Mouse (Mus musculus) R1 (cell line): ENCODE measurements around the gene Tenm4.

Experiments
- DNase-seq: peaks from one replicate; pipeline ENCODE4 v3.0.0-alpha.2; 2018; ENCODE audit warnings: low read depth, low spot score

Gene Tenm4

DNA sequence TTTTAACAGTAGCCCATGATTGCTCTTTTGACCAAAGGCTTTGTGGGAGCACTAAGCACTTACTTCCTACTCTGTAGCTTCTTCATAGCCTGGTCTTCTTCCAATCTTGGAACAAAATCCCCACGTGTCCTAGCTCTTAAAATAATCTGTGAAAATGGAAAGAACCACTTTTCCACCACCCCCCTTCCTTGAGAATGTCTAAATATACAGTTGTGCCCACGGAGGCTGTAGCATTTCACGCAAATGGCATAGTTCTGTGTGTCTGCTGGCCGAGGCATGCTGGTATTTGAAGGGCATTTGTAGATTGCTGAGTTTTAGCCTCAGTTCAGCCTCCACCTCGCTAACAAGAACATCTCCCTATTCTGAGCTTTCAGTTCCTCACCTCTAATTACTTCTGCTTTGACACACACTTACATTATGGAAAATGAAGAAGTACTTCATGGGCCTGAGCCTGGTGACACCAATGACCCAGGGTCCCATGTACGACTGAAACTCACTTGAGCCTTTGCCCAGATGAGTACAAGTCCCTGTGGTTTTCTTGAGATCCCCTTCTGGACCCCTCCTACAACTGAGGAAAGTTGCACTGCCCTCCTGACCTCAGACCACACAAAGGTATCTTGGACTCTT lies 306.1 kb downstream of the Tenm4 start:
- DNase-seq: no peak

DNA sequence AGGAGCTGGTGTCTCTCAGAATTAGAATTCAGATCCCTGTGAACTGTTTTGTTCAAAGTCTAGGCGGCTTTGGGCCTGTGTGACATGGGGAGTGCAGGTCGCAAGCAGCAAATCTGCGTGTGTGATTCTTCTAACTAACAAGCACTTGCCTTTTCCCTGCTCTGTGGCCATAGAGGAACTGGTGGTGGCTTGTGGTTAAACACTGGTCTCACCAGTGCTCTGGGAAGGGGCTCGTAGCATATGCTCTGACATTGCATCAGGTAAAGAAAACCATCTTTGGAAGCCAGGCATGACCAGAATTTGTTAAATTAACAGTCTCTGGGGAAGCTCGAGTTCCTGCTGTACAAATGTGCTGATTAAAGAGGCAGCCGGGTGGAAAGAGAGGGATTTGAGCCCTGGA lies 308.1 kb downstream of the Tenm4 start:
- DNase-seq: no peak

DNA sequence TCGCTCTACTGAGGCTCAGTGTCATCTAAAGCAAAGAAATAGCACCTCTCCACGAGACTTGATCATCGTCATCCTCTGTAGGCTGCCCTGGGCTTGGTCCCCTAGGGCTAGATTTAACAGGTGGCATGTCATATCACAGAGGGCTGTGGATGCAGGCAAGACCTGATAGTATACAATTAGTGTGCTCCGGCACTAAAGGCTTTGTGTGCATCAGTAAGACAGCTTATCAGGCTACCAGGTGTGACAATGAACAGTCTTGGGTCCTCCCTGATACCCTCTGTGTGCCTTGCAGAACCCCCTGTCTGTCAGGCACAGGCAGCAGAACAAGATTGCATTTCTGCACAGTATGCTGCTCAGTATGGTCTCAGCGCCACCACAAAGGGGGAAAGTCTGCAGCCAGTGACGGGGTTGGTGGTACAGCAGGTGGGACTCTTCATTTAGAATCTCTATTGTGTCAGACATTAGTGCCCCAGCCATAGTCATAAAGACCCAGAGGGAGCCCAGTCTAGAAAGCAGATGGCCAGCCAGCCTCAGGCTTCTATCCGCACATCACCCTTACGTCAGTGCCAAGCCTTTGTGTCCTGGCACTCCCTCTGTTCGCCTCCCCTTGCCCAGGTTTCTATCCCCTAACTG lies 309.4 kb downstream of the Tenm4 start:
- no peak for DNase-seq

DNA sequence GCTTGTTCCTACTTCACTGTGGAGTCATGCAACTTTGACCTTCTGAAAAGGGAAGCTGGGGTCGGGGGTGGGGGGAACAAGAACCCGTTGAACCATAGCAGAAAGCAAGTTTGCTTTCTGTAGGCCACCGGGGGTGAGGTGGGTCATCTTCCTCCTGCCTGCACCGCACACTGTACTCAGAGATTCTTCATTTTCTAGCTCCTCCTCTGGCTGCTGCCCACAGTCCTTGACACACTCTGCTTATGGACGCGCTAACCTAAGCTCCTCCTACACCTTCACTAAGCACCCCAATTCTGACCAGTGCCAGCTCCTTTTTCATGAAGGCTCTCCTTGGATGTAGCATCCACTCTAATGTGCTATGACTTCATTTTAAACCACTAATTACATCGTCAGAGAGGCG lies 311.9 kb downstream of the Tenm4 start:
- no peak for DNase-seq

DNA sequence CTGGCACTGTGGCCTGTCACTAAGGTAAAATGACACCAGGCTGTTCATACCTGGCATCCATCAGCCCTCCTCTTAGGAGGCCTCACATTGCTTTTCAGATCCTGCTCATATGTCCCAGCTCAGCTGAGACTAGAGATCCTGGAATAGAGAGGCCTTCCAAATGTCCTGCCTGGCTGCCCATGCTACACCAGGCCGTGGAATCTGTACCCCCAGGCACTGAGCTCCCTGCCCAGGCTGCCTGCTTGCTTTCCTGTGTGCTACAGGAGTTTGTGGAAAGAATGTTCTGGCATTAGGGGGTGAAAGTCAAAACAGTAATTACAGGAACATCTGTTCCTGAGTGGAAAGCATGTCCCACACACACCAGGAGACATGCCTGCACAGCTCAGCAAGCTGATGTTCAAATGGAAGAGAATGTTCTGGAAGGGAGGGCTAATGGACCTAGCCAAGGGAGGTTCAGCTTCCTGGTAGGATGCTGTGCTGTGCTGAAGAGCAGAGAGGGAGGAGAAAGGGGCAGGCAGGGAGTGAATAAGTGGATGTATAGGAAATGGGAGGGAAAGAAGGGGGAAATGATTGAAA lies 313.0 kb downstream of the Tenm4 start:
- DNase-seq: no peak

DNA sequence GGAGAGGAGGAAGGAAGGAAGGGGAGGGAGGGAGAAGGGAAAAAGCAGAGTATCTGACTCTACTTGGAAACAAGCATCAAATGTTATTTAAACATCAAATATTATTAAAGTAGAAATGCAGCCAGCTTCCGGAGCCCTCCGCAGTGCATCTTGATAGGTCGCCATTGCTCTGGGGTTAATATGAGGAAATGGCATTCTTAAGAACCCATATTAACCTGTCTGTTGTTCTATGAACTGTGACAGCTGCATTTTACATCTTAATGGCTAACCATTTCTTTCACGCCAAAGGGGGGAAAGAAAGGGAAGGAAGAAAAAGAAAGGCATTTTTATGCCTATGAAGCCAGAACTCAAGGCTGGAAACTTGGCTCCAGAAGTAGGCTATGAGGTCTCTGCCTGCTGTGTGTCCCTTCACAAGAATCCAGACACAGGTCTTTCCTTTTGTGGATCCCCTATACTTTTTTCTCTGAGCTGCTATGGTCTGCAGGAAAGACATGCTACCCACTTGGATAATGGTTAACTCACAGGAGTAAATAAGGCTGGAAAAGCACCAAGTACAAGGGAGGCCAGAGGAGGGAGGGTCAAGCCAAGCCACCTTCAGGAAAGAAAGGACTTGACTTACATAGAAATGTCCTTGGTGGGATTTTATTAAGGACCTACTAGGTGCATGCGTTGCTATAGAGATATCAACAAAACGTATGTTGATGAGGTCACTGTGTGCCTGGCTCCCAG lies 318.5 kb downstream of the Tenm4 start:
- no peak for DNase-seq

DNA sequence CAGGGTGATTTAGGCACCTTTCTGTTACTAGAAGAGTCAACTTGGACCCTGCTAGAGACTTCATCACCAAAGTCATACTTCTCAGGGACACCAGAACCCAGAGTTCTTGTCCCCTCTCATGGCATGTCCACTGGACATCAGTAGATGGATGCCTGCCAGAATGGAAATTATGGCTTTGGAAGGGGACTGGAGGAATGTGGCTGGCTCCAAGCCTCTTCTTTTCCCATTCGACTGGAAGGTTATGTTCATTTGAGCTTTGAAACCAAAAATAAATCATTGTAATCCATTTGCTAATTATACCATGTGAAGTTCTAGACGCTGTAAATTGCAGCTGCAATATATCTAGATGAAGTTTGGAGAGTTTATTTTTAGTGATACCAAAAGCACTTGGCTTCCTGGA lies 320.9 kb downstream of the Tenm4 start:
- no peak for DNase-seq

DNA sequence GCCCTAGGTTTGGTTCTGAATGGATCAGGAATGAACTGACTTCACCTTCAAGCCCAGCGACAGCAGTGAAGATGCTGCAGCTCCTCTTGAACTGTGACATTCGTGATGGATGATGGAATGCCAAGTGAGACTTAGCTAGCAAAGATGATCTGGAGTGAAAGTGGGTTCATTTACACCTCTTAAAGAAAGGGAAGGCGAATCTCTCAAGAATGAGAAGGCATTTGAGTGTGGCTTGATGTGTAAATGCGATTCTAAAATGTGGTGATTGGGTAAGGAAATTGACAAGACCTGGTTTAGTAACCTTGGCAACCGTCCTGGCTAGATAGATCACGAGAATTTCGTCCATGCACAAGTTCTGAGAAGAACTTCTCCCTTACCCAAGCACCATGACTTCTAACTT lies 321.6 kb downstream of the Tenm4 start:
- DNase-seq: peak; percentile 39

DNA sequence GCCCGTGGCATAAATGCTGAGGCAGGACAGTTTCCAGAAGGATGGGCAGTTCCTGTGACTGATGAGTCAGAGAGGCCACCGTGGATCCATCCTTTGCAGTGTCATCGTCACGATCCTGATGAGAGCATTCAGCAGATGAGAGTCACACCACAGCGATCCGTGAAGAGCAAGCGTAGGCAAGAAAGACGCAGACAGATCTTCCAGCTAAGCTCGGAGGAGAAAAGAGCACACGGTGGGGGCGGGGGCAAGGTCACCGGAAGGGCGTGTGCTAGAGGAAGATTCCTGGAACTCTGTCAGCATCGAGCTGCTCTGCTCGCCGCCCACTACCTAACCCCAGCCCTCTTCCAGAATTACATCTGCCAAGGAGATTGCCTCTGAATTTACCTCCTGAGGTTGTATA lies 323.0 kb downstream of the Tenm4 start:
- peak; percentile 70 for DNase-seq

DNA sequence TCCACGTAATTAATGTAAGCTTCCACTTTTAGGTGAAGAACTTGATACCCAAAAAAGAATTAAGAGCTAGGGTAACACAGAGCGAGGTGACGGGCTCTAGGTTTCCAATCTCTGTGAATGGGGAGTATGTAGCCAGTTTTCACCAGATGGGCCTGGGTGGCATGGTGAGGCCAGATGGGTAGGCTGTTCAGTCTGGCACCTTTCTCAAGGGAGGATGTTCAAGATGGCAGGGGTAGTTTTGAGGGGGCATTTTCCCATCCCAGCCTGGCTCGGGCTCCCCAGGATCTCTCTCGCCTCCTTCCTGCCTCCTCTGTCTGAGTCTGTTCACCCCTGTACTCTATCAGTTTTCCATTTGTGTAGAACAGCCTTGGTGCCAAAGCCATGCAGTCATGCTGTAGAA lies 329.1 kb downstream of the Tenm4 start:
- no peak for DNase-seq

DNA sequence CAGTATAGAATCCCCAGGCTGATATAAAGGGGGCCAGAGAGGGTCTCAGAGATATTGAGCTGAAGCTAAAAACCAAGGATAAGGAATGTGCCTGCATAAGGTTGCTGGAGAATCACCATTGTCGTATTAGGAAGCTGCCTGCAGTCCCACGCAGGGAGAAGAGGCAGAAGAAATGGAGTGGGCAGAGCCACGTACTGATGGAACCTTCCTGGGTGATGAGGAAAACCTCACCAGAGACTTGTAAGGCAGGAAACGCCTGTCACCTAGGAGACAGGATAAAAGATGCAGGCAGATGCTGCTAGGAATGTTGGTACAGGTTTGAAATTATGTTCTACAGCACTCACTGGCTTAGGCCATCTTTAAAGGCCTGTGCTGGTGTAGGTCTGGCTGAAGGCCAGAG lies 329.8 kb downstream of the Tenm4 start:
- DNase-seq: no peak

DNA sequence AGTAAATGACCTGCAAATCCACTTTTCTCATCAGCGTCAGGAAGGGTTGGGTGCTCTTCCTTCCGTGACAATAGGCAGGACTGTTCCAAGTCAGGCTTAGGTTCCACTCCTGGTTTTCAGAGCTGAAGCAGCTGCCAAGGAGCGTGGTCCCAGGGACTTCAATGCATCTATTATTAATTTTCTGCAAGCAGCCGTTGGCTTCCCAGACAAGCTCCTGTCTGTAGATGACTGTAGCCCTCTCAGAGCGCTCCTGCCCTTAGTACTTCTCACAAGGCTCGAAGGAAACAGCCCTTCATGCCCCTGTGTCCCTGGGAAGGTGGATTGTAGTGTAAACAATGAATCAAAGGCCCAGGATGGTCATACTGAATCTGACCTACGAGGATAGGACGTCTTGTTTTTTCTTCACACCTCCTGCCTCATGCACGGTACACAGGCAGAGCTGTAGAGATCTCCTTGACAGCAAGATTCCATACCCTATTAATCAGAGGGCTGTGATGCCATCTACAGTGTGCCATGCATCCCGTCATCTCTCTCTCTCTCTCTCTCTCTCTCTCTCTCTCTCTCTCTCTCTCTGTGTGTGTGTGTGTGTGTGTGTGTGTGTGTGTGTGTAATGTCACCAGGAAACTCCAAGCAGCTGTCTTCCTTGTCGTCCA lies 331.4 kb downstream of the Tenm4 start:
- DNase-seq: no peak

DNA sequence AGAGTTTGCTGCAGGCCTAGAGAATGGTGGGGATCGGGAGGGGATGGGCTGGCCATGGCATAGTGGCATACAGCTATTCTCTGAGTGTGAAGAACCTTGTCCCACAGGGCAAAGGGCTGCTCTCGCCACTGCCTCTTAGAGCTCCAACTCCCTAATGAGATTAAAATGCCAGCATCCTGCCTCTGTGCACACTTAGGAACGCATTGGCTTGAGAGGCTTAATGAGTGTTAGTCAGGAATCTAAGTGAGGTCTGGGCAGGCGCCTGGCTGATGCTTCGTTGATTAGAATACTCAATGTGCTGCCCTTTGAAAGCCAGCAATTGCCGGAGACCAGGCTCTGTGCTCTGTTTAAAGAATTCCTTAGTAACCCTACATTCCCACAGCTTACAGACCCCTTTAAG lies 334.5 kb downstream of the Tenm4 start:
- DNase-seq: no peak

DNA sequence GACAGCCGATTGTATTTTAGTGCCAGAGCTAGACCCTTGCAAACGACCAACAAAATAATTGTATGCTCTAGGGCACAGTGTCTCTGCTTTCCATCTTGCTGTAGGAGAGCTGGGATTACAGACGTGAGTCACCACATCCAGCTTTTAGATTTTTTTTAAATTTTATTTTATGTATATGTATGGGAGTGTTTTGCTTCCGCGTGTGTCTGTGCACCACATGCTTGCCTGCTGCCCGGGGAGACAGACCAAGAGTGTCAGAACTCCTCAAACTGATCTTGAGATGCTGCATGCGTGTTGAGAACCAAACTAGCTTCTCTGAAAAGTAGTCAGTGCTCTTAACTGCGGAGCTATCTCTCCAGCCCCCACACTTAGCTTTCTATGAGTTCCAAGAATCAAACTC lies 336.0 kb downstream of the Tenm4 start:
- no peak for DNase-seq

DNA sequence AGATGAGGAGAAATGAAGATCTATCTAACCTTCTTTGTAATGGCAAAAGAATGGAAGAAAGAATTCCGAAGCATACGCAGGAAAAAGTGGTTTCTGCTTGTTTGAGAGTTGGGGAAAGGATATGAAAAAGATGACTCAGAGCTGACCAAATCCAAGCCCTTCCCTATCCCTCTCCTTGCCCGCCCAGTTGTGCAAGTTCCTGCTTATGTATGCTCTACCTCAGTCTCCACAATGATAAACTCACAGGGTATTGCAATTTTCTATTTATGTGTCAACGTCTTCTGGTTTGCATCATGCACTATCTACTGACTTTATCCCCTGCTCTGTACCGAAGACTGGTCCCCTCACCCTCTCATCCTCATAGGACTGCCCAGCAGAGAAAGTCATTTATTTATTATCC lies 339.4 kb downstream of the Tenm4 start:
- DNase-seq: no peak

DNA sequence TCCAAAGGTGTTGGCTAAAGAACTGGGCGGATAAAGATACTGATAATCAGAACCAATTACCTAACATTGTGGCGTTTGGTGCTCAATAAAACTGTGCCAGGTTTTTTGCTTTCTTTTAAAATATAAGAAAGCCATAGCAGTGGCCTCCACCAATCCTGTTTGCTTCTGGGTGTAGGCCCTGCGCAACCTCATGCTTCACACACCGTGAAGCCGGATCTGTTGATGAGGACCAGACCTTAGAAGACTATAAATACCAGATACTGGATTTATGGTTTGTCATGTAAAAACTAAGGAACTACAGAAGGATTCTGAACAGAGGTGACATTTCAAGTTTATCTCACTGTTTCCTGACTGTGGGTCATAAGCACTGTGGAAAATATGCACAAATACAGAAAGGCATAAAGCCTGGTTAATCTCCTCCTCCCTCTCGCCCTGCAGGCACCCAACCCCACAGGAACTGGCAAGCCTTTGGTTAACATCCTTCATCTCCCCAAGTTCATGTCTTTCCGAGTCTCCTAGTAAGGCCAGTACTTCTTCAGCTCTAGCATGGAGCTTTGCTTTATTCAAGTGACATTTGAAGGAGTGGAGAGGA lies 340.1 kb downstream of the Tenm4 start:
- DNase-seq: no peak

DNA sequence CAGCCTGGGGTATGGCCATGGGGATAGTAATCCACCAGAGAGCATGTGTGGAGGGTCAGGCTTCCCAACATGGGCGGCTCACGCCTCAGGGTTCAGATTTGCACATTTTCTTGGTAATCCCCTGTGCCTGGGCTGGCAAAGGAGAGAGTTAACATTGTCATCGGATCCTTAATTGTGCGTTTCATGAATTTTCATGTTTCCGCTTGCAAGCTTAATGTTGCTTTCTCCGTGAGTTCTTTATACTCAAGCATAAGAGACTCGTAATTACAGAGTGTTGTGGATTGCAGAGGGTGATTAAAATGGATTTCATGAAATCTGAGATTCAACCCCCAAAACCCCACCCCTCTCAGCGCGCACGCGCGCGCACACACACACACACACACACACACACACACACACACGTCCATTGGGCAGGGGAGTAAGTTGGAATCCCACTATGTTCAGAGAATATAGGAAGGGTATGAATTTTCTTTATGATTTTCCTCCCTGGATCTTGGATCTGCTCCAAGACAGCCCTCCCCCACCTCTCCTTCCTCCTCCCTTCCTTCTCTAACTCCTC lies 341.0 kb downstream of the Tenm4 start:
- DNase-seq: no peak

DNA sequence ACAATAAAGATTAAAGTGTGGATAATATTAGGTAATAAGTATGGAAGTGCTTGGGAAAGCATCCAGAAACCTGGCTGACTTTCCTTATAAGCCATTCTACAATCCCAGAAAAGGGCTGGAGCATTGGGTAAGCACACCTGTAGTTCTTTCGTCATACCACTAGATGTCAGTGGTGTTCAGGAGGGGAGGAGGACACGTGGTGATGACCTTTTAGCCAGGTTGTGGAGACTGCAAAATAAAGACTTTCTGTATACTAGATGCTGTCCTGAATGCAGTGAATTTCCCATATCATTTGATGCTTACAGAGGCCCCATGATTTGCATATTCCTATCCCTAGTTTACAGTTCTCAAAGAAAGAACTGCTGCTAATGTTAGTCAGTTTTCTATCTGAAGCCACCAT lies 348.2 kb downstream of the Tenm4 start:
- peak; percentile 54 for DNase-seq

DNA sequence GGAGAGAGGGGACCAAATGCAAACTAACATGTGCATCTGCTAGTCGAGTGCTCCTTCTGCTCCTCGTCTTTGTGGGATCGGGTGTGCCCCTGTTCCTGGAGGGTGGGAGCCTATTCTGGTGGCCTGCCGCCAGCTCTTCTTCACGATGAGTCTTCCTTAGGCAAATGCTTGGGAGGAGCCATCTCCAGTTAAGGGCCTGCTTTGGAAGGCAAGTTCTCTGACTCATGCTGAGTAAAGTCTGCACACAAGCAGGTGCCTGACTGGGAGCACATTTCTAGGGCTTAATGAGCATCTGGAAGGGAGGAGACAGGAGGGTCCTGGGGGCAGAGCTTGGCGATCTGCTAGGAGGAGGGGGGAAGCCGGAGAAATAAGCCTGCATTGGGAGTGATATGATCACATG lies 350.9 kb downstream of the Tenm4 start:
- DNase-seq: peak; percentile 7

DNA sequence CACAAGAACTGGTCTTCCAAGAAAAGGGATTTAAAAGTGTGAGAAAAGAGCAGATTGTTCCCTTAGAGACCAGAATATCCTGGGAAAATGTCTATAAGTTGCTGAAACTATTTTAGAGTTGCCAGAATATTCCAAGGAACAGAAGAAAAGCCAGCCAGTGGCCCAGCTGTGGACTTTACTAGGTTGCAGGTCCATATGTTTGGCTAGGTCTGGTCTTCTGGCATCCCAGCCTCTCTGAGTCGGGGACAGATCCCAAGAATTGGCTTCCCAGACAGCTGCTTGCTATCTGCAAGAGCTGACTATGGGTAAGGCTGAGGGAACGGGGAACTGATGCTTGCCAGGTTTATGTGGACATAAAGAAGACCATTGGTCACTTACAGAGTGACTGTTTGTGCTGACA lies 352.6 kb downstream of the Tenm4 start:
- DNase-seq: no peak

DNA sequence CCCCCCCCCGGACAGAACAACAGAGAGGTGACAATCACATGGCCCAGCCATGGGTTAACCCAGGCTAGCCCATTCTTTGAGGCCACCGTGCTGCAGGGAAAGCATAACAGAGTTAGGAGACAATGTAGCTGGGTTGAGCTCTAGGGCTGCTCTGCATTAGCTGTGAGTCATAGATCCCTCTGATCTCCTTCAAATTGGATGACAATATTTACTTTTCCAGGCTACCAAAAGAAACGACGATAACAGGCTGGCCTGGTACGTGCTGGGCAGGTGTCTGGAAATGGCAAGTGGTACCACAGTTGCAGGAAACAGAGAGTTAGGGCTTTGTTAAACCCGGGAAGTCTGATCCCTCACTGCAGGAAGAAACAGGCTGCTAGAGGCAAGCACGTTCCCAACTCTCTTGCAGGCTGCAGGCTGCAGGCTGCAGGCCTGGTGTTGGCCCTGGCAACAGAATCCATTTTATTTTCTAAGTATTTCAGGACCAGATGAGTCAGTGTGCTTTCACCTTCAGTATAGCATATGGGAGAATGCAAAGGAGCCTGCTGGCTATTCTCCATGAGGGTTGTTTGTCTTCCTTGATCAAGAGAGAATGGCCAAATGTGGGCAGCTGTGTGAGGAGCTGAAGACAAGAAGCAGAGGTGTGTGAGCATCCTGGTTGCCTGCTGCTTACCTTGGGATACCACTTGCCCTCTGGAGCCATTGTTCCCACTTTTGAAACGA lies 353.6 kb downstream of the Tenm4 start:
- no peak for DNase-seq
